Mouse (Mus musculus) forebrain, embryonic 10.5 days (tissue): ENCODE measurements around the gene Gm21409. TPM values are rescaled to one million over a fixed set of nuclear protein-coding genes. Genes with fewer than 3 reads are reported as not detected.
"Not testable (repeated sequence)": the region's sequence is repeated elsewhere in the genome, so short reads cannot be mapped to it uniquely, and the experiment has no call there.

Source experiments
- DNase-seq: peaks from one replicate; pipeline ENCODE4 v3.0.0-alpha.2; 2017; ENCODE audit warnings: low spot score; ENCODE audit errors: extremely low spot score
- H3K27ac ChIP-seq: fragments of 300-500 bp; sonication (generic); 2 replicates; pipeline ENCODE4 v1.5.1; 2016; ENCODE audit warnings: mild to moderate bottlenecking
- H3K27me3 ChIP-seq: fragments of 300-500 bp; sonication (generic); 2 replicates; pipeline ENCODE4 v1.6.1; 2016; ENCODE audit warnings: mild to moderate bottlenecking; ENCODE audit not compliant: poor library complexity, severe bottlenecking
- H3K36me3 ChIP-seq: fragments of 300-500 bp; sonication (generic); replicated peaks from 2 replicates; pipeline ENCODE4 v1.6.1; 2016; ENCODE audit warnings: mild to moderate bottlenecking, moderate library complexity
- H3K4me1 ChIP-seq: fragments of 300-500 bp; sonication (generic); 2 replicates; pipeline ENCODE4 v1.6.1; 2016
- H3K4me3 ChIP-seq: fragments of 300-500 bp; sonication (generic); 2 replicates; pipeline ENCODE4 v1.5.1; 2016; ENCODE audit warnings: mild to moderate bottlenecking, moderate library complexity
- H3K9me3 ChIP-seq: fragments of 300-500 bp; sonication (generic); 2 replicates; pipeline ENCODE4 v1.6.1; 2016; ENCODE audit warnings: mild to moderate bottlenecking, moderate library complexity
- WGBS: fragments of 180-500 bp; shearing (Covaris S2); methylation state at CpG from one replicate; pipeline ENCODE4 v1.1.7; 2016; 5-methylcytosine and 5-hydroxymethylcytosine counted together
- polyA plus RNA-seq: library from polyadenylated mRNA; unstranded; fragments of >200 nt; fragmentation: Nextera tagmentation; extraction: Ambion mirVana; gene quantifications from 2 replicates; pipeline ENCODE4 v1.2.1, GENCODE M21; 2016

Gene Gm21409
- polyA plus RNA-seq, result not detected in 2 replicates

DNA sequence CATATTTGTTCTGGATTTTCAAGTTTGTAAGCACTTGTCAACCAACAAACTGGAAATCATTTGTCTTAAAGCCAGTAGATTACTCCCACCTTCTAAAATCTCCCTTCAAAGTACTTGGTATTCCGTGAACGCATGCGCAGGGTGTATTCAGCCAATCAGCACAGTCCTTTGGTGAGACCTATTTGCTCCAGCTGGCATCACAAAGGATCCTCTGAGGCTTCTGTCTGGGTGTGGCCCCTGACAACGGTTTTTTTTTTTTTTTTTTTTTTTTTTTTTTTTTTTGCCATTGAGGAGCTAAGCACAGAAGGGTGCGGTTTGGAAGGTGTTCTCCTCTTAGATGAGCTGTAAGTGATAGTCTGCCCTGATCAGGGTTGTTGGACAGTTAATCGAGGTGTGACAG, at the start of gene Gm21409:
Gm21409 (plus strand) TSS at position 301 of the 400 bp plus-strand sequence.
- H3K9me3 ChIP-seq, H3K36me3 ChIP-seq, DNase-seq, H3K4me3 ChIP-seq, H3K4me1 ChIP-seq, H3K27ac ChIP-seq, H3K27me3 ChIP-seq: not testable (repeated sequence)
- no CpG with 5 or more reads among the region's 6 CpGs for WGBS

Other genes with a start within 250 kb of the Gm21409 start
- gene Gm21394, start 181.8 kb upstream of the Gm21409 start, polyA plus RNA-seq, result not detected in 2 replicates